Mouse (Mus musculus): ENCODE results near the gene Olfr370. TPM values are rescaled to one million over a fixed set of nuclear protein-coding genes. Genes with fewer than 3 reads are reported as not detected.

Gene Olfr370
- total and polyA plus RNA-seq, 2 experiments from 2014 or later = not detected

DNA sequence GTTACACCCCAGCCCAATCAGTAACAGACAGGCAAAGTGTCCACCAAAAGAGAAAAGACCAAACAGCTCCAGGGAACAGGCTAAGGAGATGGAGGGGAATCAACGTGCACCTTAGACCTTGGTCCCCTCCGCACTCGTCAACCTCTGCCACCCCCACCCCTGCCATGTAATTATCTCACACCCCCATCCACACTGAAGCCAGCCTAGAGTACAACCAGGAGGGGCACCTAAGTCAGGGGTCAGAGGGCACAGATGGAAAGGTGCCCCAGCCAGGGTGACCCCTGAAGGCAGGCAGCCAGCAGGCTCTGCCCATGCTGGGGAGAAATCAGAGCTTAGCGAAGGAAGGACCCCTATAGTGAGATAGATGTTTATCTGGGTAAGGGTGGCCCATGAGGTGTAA, 41.3 kb downstream of the Olfr370 start:
- ATAC-seq (ENCODE audit: insufficient read depth, low read depth) (no peak), DNase-seq (ENCODE audit: low spot score) (no peak)
- H3K4me2 ChIP-seq (ENCODE audit: low read depth, low read length) = peak overlapping the region; percentile 54
- H3K4me1 ChIP-seq (ENCODE audit: control insufficient read depth, insufficient read depth) = peaks cover 56% of the 10 kb centered on the region
- peak overlapping the region; percentile 99 for H3K27ac ChIP-seq (ENCODE audit: low read depth)
- H3K27me3 ChIP-seq (ENCODE audit: control insufficient read depth, insufficient read depth, low read length) = no peaks in the 10 kb centered on the region
- no peaks in the 10 kb centered on the region for H3K9me3 ChIP-seq (replicated peaks; ENCODE audit: control insufficient read depth, low read length)
- H3K4me3 ChIP-seq (ENCODE audit: low read depth, low read length) = peak overlapping the region; percentile 31; the same call in 1 of the 2 replicates
- WGBS = 49% methylated on average over 4 of the region's 4 CpGs
- TF ChIP-seq CTCF (IDR thresholded peaks at IDR 0.05; ENCODE audit: low read depth) (no peak), EP300 (IDR thresholded peaks at IDR 0.05; ENCODE audit: low read depth) (no peak)
- H3K9ac ChIP-seq (replicated peaks; ENCODE audit: low read depth, low read length) = peak overlapping the region; percentile 61
- H3K36me3 ChIP-seq (replicated peaks; ENCODE audit: control insufficient read depth, insufficient read depth, low read length) = peaks cover 13% of the 10 kb centered on the region

- TF ChIP-seq EP300 (IDR thresholded peaks at IDR 0.05; ENCODE audit: low read depth) (0 out of 2 replicates have a peak, but pooled peaks have one; percentile 36), CTCF (IDR thresholded peaks at IDR 0.05; ENCODE audit: low read depth) (no peak)
- WGBS = 38% methylated on average over 9 of the region's 9 CpGs
- Histone ChIP-seq H3K9ac (replicated peaks; ENCODE audit: low read depth, low read length) (peak overlapping the region; percentile 61; the same call in 1 of the 2 replicates), H3K4me2 (ENCODE audit: low read depth, low read length) (no peak overlapping the region; the same call in 1 of the 2 replicates), H3K9me3 (replicated peaks; ENCODE audit: control insufficient read depth, low read length) (no peaks in the 10 kb centered on the region), H3K4me1 (ENCODE audit: control insufficient read depth, insufficient read depth) (peaks cover 58% of the 10 kb centered on the region), H3K27me3 (ENCODE audit: control insufficient read depth, insufficient read depth, low read length) (no peaks in the 10 kb centered on the region), H3K27ac (ENCODE audit: low read depth) (peak overlapping the region; percentile 99), H3K4me3 (ENCODE audit: low read depth, low read length) (no peak overlapping the region), H3K36me3 (replicated peaks; ENCODE audit: control insufficient read depth, insufficient read depth, low read length) (peaks cover 8% of the 10 kb centered on the region)
- DNase-seq (ENCODE audit: low spot score) (peak; percentile 82), ATAC-seq (ENCODE audit: insufficient read depth, low read depth) (peak; percentile 71)
Observed at GRCm38 (mm10) chr8:83577384-83577791, 41.8 kb downstream of the Olfr370 start.

GRCm38 (mm10) chr8:83578131-83579055, 42.8 kb downstream of the Olfr370 start:
- Histone ChIP-seq H3K9me3 (replicated peaks; ENCODE audit: control insufficient read depth, low read length) (no peaks in the 10 kb centered on the region), H3K27me3 (ENCODE audit: control insufficient read depth, insufficient read depth, low read length) (no peaks in the 10 kb centered on the region), H3K4me1 (ENCODE audit: control insufficient read depth, insufficient read depth) (peaks cover 60% of the 10 kb centered on the region), H3K4me2 (ENCODE audit: low read depth, low read length) (no peak overlapping the region), H3K36me3 (replicated peaks; ENCODE audit: control insufficient read depth, insufficient read depth, low read length) (peaks cover 5% of the 10 kb centered on the region), H3K27ac (ENCODE audit: low read depth) (peak overlapping the region; percentile 99), H3K4me3 (ENCODE audit: low read depth, low read length) (no peak overlapping the region), H3K9ac (replicated peaks; ENCODE audit: low read depth, low read length) (peak overlapping the region; percentile 28)
- peak; percentile 60 for ATAC-seq (ENCODE audit: insufficient read depth, low read depth)
- TF ChIP-seq CTCF (IDR thresholded peaks at IDR 0.05; ENCODE audit: low read depth) (no peak), EP300 (IDR thresholded peaks at IDR 0.05; ENCODE audit: low read depth) (no peak)
- DNase-seq (ENCODE audit: low spot score) = peak; percentile 63
- 31% methylated on average over 17 of the region's 17 CpGs for WGBS

- DNase-seq (ENCODE audit: low spot score) (no peak), ATAC-seq (ENCODE audit: insufficient read depth, low read depth) (no peak)
- no peak for TF ChIP-seq CTCF (IDR thresholded peaks at IDR 0.05; ENCODE audit: low read depth)
- TF ChIP-seq EP300 (IDR thresholded peaks at IDR 0.05; ENCODE audit: low read depth) = no peak
- H3K27me3 ChIP-seq (ENCODE audit: control insufficient read depth, insufficient read depth, low read length) = no peaks in the 10 kb centered on the region
- no peak overlapping the region for H3K4me2 ChIP-seq (ENCODE audit: low read depth, low read length)
- H3K4me1 ChIP-seq (ENCODE audit: control insufficient read depth, insufficient read depth) = peaks cover 49% of the 10 kb centered on the region
- 78% methylated on average over 8 of the region's 8 CpGs for WGBS
- H3K36me3 ChIP-seq (replicated peaks; ENCODE audit: control insufficient read depth, insufficient read depth, low read length) = peaks cover 16% of the 10 kb centered on the region
- peak overlapping the region; percentile 99 for H3K27ac ChIP-seq (ENCODE audit: low read depth)
- no peak overlapping the region for H3K4me3 ChIP-seq (ENCODE audit: low read depth, low read length)
- no peaks in the 10 kb centered on the region for H3K9me3 ChIP-seq (replicated peaks; ENCODE audit: control insufficient read depth, low read length)
- no peak overlapping the region for H3K9ac ChIP-seq (replicated peaks; ENCODE audit: low read depth, low read length)
Observed at GRCm38 (mm10) chr8:83579676-83580075, 44.1 kb downstream of the Olfr370 start.

DNA sequence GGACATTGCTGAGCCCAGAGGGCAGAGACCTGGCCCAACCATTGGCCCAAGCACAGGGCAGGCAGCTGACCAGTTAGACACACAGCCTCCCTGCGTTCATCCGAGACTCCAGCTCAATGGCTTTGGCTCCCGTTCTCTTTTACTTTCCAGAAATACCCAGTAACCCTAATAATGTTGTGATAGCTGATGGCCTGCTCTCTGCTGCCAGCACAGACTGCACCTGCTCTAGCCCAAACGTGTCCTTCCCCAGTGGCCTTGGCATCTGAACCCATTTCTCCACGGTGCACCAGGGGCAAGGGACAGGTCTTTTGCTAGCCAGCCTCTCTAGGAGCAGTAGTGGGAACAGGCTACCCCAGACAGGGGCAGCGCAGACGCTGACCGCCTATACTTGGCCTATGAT, 45.2 kb downstream of the Olfr370 start:
- ATAC-seq (ENCODE audit: insufficient read depth, low read depth) = no peak
- H3K9ac ChIP-seq (replicated peaks; ENCODE audit: low read depth, low read length) = 0 out of 2 replicates have a peak overlapping the region, but pooled peaks have one; percentile 3
- no peaks in the 10 kb centered on the region for H3K9me3 ChIP-seq (replicated peaks; ENCODE audit: control insufficient read depth, low read length)
- no peak overlapping the region for H3K4me3 ChIP-seq (ENCODE audit: low read depth, low read length)
- H3K27ac ChIP-seq (ENCODE audit: low read depth) = peak overlapping the region; percentile 36
- WGBS = 56% methylated on average over 8 of the region's 8 CpGs
- TF ChIP-seq EP300 (IDR thresholded peaks at IDR 0.05; ENCODE audit: low read depth) (no peak), CTCF (IDR thresholded peaks at IDR 0.05; ENCODE audit: low read depth) (no peak)
- no peaks in the 10 kb centered on the region for H3K27me3 ChIP-seq (ENCODE audit: control insufficient read depth, insufficient read depth, low read length)
- no peak overlapping the region for H3K4me2 ChIP-seq (ENCODE audit: low read depth, low read length)
- H3K36me3 ChIP-seq (replicated peaks; ENCODE audit: control insufficient read depth, insufficient read depth, low read length) = peaks cover 25% of the 10 kb centered on the region
- H3K4me1 ChIP-seq (ENCODE audit: control insufficient read depth, insufficient read depth) = peaks cover 42% of the 10 kb centered on the region
- no peak for DNase-seq (ENCODE audit: low spot score)

All from heart, postnatal 0 days (tissue).